Mouse (Mus musculus): ENCODE data around the gene Psmb3.
"Not testable (repeated sequence)": the region's sequence is repeated elsewhere in the genome, so short reads cannot be mapped to it uniquely, and the experiment has no call there.

Gene Psmb3

GRCm38 (mm10) chr11:97703039-97703826 is at the start of gene Psmb3:
Gene Psmb3 (plus strand): TSS chr11:97703399.
- peak; percentile 100 for DNase-seq (ENCODE audit: low read depth, low spot score)

DNA sequence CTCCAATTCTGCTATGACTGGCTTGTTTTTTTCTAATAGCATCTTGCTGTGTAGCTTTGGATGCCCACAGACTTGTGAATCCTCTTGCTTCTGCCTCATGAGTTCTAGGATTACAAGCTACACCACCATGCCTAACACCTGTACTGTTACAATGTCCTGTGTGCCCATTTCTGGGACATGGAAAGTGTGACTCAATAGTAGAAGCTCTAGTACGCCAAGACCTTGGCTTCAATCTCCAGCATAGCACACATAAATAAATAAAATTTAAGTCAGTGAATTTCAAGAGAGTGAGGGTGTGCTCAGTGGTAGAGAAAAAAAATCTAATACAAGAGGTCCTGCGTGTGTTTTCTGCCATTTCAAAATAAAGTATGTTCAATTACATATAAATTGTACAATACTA is 49.0 kb upstream of the Psmb3 start:
- DNase-seq (ENCODE audit: low read depth, low spot score): no peak

GRCm38 (mm10) chr11:97656269-97656971 is 46.8 kb upstream of the Psmb3 start:
- DNase-seq (ENCODE audit: low read depth, low spot score): no peak

- DNase-seq (ENCODE audit: low read depth, low spot score): no peak
Measured at GRCm38 (mm10) chr11:97657184-97657945, 45.8 kb upstream of the Psmb3 start.

GRCm38 (mm10) chr11:97657967-97658366 is 45.2 kb upstream of the Psmb3 start:
- not testable (repeated sequence) for DNase-seq (ENCODE audit: low read depth, low spot score)

- no peak for DNase-seq (ENCODE audit: low read depth, low spot score)
Measured at GRCm38 (mm10) chr11:97658751-97659266, 44.4 kb upstream of the Psmb3 start.

DNA sequence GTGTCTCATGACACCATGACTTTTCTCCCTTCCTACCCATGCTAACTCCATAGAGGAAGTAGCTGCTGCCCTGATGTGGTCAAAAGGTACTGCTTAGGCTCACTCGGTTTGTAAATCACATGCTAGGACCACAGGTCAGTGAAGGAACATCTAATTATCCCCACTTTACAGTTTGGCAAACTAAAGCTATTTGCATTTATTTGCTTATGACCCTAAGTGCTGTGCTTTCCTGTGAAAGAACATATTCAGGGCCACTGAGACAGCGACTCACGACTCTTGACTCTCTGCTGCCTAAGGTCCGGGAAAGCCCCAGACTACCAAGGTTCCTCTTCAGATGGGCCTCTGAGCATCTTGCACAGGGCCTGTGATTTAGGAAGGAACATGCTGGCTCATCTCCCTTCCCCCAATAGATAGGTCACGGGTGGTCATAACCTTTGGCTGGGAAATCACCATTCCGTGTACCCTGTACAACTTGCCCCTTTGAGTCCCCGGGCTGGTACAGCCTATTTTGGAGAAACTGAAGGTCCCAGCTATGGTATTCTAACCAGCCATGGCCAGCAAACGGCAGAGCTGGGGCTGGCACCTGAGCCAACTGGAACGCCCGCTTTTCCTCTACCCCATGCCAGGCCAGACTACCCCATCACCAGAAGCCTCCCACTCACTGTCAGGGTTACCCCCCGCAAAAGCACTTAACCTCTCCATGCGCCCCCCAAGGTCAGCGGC is 43.8 kb upstream of the Psmb3 start:
- no peak for DNase-seq (ENCODE audit: low read depth, low spot score)

GRCm38 (mm10) chr11:97659990-97660714 is 43.0 kb upstream of the Psmb3 start:
- no peak for DNase-seq (ENCODE audit: low read depth, low spot score)

- no peak for DNase-seq (ENCODE audit: low read depth, low spot score)
Measured at GRCm38 (mm10) chr11:97660734-97661647, 42.2 kb upstream of the Psmb3 start.

DNA sequence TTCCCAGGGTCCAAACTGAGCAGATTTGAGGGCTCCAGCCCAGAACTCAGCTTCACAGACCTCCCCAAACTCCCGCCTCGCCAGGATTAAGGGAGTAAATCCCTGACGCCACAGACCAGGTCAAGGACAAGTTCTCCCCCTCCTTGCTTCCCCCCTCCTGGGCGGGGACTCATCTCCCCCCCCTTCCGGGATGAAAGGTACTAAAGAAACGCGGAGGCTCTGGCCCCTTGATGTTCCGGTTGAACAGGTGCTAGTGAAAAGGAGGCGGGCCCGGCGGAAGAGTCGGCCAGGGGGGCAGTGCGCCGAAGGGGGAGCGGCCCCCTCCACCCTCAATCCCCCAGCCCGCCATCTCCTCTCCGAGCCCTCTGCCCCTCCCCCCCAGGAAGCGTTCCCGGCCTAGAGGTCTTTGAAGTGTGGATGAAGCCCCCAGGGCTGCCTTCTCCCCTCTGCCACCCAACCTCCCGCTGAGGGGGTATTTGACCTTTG is 41.5 kb upstream of the Psmb3 start:
- peak; percentile 99 for DNase-seq (ENCODE audit: low read depth, low spot score)

- peak; percentile 100 for DNase-seq (ENCODE audit: low read depth, low spot score)
Measured at GRCm38 (mm10) chr11:97662207-97662892, 40.8 kb upstream of the Psmb3 start.

GRCm38 (mm10) chr11:97662893-97663527 is 40.2 kb upstream of the Psmb3 start, which contains the start of gene Mllt6:
Gene Mllt6 (plus strand): TSS chr11:97663414.
- no peak for DNase-seq (ENCODE audit: low read depth, low spot score)

- DNase-seq (ENCODE audit: low read depth, low spot score): no peak
Measured at GRCm38 (mm10) chr11:97663528-97664338, 39.5 kb upstream of the Psmb3 start.

GRCm38 (mm10) chr11:97664339-97664665 is 38.9 kb upstream of the Psmb3 start:
- DNase-seq (ENCODE audit: low read depth, low spot score): no peak

DNA sequence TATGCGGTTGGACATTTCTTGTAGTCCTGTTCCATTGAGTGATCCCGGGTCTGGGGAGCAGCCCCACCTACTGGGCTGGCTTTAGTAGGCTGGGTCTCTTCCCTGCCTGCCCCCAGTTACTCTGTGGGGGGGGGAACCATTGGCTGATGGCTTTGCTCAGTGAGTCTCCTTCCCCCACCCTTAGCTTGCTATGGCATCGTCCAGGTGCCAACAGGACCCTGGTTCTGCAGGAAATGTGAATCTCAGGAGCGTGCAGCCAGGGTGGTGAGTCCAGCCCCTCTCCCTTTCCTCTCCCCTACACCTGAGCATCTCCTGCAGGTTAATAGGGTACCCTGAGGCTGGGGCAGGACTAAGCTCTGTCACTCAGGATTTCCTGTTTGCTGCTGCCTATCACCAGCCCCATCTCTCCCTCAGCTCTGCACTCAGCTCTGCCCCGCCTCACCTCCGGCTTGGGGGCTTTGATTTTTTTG is 38.4 kb upstream of the Psmb3 start:
- no peak for DNase-seq (ENCODE audit: low read depth, low spot score)

GRCm38 (mm10) chr11:97665431-97665830 is 37.8 kb upstream of the Psmb3 start:
- no peak for DNase-seq (ENCODE audit: low read depth, low spot score)

- DNase-seq (ENCODE audit: low read depth, low spot score): no peak
Measured at GRCm38 (mm10) chr11:97666221-97666620, 37.0 kb upstream of the Psmb3 start.

Data from WW6 (cell line).